Mouse (Mus musculus) midbrain, embryonic 13.5 days (tissue): ENCODE data around the gene Acap2. TPM values are rescaled to one million over a fixed set of nuclear protein-coding genes. Genes with fewer than 3 reads are reported as not detected.
A peak's percentile ranks its signal among the peaks of the same experiment; 100 is the strongest.

Experiments
- ATAC-seq: fragments of 200-750 bp; cut with Nextera tagmentation; 2 replicates; pipeline ENCODE4 v1.8.0; 2017; ENCODE audit warnings: mild to moderate bottlenecking, moderate TSS enrichment, moderate library complexity
- H3K27ac ChIP-seq: fragments of 300-500 bp; sonication (generic); 2 replicates; pipeline ENCODE4 v1.5.1; 2015; ENCODE audit warnings: inconsistent platforms, mild to moderate bottlenecking, moderate library complexity
- H3K27me3 ChIP-seq: fragments of 300-500 bp; sonication (generic); 2 replicates; pipeline ENCODE4 v1.6.1; 2015; ENCODE audit warnings: mild to moderate bottlenecking, inconsistent platforms
- H3K36me3 ChIP-seq: fragments of 300-500 bp; sonication (generic); 2 replicates; pipeline ENCODE4 v1.6.1; 2015; ENCODE audit warnings: mild to moderate bottlenecking, inconsistent platforms
- H3K4me1 ChIP-seq: fragments of 300-500 bp; sonication (generic); replicated peaks from 2 replicates; pipeline ENCODE4 v1.6.1; 2015; ENCODE audit warnings: inconsistent platforms
- H3K4me2 ChIP-seq: fragments of 300-500 bp; sonication (generic); replicated peaks from 2 replicates; pipeline ENCODE4 v1.6.1; 2015; ENCODE audit warnings: moderate library complexity, mild to moderate bottlenecking, inconsistent platforms
- H3K4me3 ChIP-seq: fragments of 300-500 bp; sonication (generic); replicated peaks from 2 replicates; pipeline ENCODE4 v1.5.1; 2015; ENCODE audit warnings: mild to moderate bottlenecking, inconsistent platforms
- H3K9ac ChIP-seq: fragments of 300-500 bp; sonication (generic); replicated peaks from 2 replicates; pipeline ENCODE4 v1.6.1; 2015; ENCODE audit warnings: mild to moderate bottlenecking, inconsistent platforms
- H3K9me3 ChIP-seq: fragments of 300-500 bp; sonication (generic); 2 replicates; pipeline ENCODE4 v1.6.1; 2016; ENCODE audit warnings: mild to moderate bottlenecking, inconsistent platforms
- WGBS: fragments of 180-500 bp; shearing (Covaris S2); methylation state at CpG from one replicate; pipeline ENCODE4 v1.1.7; 2015; 5-methylcytosine and 5-hydroxymethylcytosine counted together
- polyA plus RNA-seq: library from polyadenylated mRNA; unstranded; fragments of >200 nt; fragmentation: Nextera tagmentation; extraction: Ambion mirVana; gene quantifications from 2 replicates; pipeline ENCODE4 v1.2.1, GENCODE M21; 2015

The Acap2 gene
- polyA plus RNA-seq, 1 experiment from 2014 or later = 13.2 TPM

- WGBS = 81% methylated on average over 3 of the region's 3 CpGs
- H3K4me3 ChIP-seq = no peak overlapping the region
- no peak for ATAC-seq
- no peaks in the 10 kb centered on the region for H3K27me3 ChIP-seq
- no peaks in the 10 kb centered on the region for H3K9me3 ChIP-seq
- H3K27ac ChIP-seq = no peak overlapping the region
- no peak overlapping the region for H3K9ac ChIP-seq
- peaks cover 12% of the 10 kb centered on the region for H3K4me1 ChIP-seq
- no peak overlapping the region for H3K4me2 ChIP-seq
- H3K36me3 ChIP-seq = no peaks in the 10 kb centered on the region
These were observed 126.6 kb downstream of the Acap2 start for GRCm38 (mm10) chr16:31074324-31074908.

DNA sequence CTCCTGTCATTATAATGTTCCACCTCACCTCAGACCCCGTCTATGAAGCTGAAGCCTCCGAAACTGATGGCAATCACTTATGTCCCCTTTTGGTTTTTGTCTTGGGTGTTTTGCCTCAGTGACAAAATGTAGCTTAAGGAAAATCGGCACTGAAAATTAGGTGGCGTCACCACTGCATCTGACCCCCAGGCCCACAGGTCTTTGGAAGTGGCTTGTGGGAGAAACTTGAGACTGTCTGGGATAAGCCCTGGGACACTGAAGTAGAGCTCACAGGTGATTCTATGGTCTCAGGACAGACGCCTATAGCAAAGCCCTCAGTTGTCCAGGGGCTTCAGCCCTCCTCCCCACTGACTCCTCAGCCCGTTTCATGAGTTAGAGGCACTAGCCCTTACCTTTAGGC lies 129.3 kb downstream of the Acap2 start:
- Histone ChIP-seq H3K27ac (no peak overlapping the region), H3K4me2 (no peak overlapping the region), H3K36me3 (no peaks in the 10 kb centered on the region), H3K27me3 (no peaks in the 10 kb centered on the region), H3K4me3 (no peak overlapping the region), H3K9ac (no peak overlapping the region), H3K4me1 (peaks cover 10% of the 10 kb centered on the region), H3K9me3 (no peaks in the 10 kb centered on the region)
- WGBS = 78% methylated on average over 6 of the region's 6 CpGs
- no peak for ATAC-seq

- peak; percentile 76 for ATAC-seq
- no peaks in the 10 kb centered on the region for H3K9me3 ChIP-seq
- peaks cover 20% of the 10 kb centered on the region for H3K4me1 ChIP-seq
- no peaks in the 10 kb centered on the region for H3K36me3 ChIP-seq
- H3K9ac ChIP-seq = no peak overlapping the region
- WGBS = 19% methylated on average over 20 of the region's 21 CpGs
- H3K27me3 ChIP-seq = no peaks in the 10 kb centered on the region
- no peak overlapping the region for H3K4me3 ChIP-seq
- H3K4me2 ChIP-seq = peak overlapping the region; percentile 38
- no peak overlapping the region for H3K27ac ChIP-seq
These were observed 130.5 kb downstream of the Acap2 start for GRCm38 (mm10) chr16:31070358-31071133.

- no peak overlapping the region for H3K4me2 ChIP-seq
- no peaks in the 10 kb centered on the region for H3K36me3 ChIP-seq
- H3K4me3 ChIP-seq = no peak overlapping the region
- no peak for ATAC-seq
- H3K4me1 ChIP-seq = peaks cover 20% of the 10 kb centered on the region
- H3K27me3 ChIP-seq = no peaks in the 10 kb centered on the region
- H3K9ac ChIP-seq = no peak overlapping the region
- 88% methylated on average over 14 of the region's 14 CpGs for WGBS
- no peaks in the 10 kb centered on the region for H3K9me3 ChIP-seq
- no peak overlapping the region for H3K27ac ChIP-seq
These were observed 131.6 kb downstream of the Acap2 start for GRCm38 (mm10) chr16:31069211-31070166.

DNA sequence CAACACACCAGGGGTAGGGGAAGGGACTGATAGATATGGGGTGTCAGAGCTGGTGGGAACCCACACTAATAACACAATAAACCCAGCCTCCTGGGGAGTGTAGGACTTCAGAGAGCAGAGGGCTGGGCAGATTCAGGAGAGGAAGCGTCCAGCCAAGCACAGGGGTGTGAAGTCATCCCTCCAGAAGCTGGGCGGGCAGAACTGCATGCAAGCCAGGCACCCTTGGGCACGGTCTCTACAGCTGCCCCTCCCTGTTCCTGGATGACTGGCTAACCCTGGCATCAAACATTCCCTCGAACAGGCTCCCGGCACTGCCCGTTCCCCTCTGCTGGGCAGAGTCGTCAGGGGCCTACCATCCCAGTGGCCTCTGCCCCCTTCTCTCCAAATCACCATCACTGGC lies 132.8 kb downstream of the Acap2 start:
- 89% methylated on average over 7 of the region's 7 CpGs for WGBS

GRCm38 (mm10) chr16:31066344-31067098 lies 134.5 kb downstream of the Acap2 start:
- no peak overlapping the region for H3K4me2 ChIP-seq

More for the DNA sequence above, 132.8 kb downstream of the Acap2 start:
- H3K9me3 ChIP-seq = no peaks in the 10 kb centered on the region
- H3K36me3 ChIP-seq = no peaks in the 10 kb centered on the region
- no peak overlapping the region for H3K27ac ChIP-seq
- H3K4me3 ChIP-seq = no peak overlapping the region
- H3K27me3 ChIP-seq = no peaks in the 10 kb centered on the region
- H3K4me1 ChIP-seq = peaks cover 20% of the 10 kb centered on the region
- no peak for ATAC-seq
- H3K9ac ChIP-seq = no peak overlapping the region
- no peak overlapping the region for H3K4me2 ChIP-seq

GRCm38 (mm10) chr16:31064782-31065181 lies 136.3 kb downstream of the Acap2 start:
- 87% methylated on average over 6 of the region's 6 CpGs for WGBS
- Histone ChIP-seq H3K27ac (no peak overlapping the region), H3K27me3 (no peaks in the 10 kb centered on the region), H3K9me3 (no peaks in the 10 kb centered on the region), H3K4me2 (no peak overlapping the region), H3K9ac (no peak overlapping the region), H3K4me1 (0 out of 2 replicates have a peak, but pooled peaks cover 12% of the 10 kb centered on the region), H3K4me3 (no peak overlapping the region), H3K36me3 (no peaks in the 10 kb centered on the region)
- no peak for ATAC-seq

More at GRCm38 (mm10) chr16:31066344-31067098, 134.5 kb downstream of the Acap2 start:
- no peak overlapping the region for H3K27ac ChIP-seq
- peaks cover 20% of the 10 kb centered on the region for H3K4me1 ChIP-seq
- 68% methylated on average over 15 of the region's 15 CpGs for WGBS
- no peak overlapping the region for H3K9ac ChIP-seq
- no peaks in the 10 kb centered on the region for H3K36me3 ChIP-seq
- no peaks in the 10 kb centered on the region for H3K9me3 ChIP-seq
- no peak for ATAC-seq
- no peak overlapping the region for H3K4me3 ChIP-seq
- H3K27me3 ChIP-seq = no peaks in the 10 kb centered on the region

GRCm38 (mm10) chr16:31062918-31063317 lies 138.1 kb downstream of the Acap2 start:
- H3K9ac ChIP-seq = no peak overlapping the region
- no peak overlapping the region for H3K27ac ChIP-seq
- H3K9me3 ChIP-seq = no peaks in the 10 kb centered on the region
- H3K4me3 ChIP-seq = no peak overlapping the region
- no peaks in the 10 kb centered on the region for H3K27me3 ChIP-seq
- 86% methylated on average over 3 of the region's 3 CpGs for WGBS
- peaks cover 22% of the 10 kb centered on the region; the same call in 1 of the 2 replicates for H3K4me1 ChIP-seq
- H3K36me3 ChIP-seq = no peaks in the 10 kb centered on the region
- H3K4me2 ChIP-seq = no peak overlapping the region
- ATAC-seq = no peak

DNA sequence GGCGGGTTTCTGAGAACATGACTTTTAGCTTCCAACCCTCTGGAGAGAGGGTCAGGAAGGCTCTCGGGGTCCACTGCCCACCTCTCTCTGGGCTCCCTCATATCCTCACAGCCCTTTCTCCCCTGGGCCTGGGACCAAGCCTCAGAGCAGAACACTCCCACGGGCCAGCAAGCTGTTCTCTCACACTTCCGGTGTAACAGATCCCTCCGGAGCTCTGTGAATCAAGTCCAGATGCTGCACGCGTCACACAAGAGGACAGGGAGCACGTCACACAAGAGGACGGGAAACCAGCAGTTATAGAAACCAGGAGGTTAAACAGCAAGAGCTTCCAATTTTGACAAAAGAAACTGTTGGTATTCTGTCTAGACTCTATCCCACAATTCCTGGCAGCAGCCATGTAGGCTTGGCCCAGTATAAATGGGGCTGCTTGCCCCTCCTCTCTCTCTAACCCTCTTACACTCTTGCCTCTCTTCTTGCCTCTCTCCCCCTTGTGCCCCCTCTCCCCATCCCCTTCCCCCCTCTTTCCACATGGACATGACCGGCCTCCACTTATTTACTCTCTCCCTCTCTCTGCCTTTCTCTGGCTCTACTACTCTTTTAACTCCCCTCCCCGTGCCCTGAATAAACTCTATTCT lies 139.7 kb downstream of the Acap2 start:
- 84% methylated on average over 11 of the region's 11 CpGs for WGBS
- H3K27ac ChIP-seq = no peak overlapping the region

GRCm38 (mm10) chr16:31060714-31061113 lies 140.3 kb downstream of the Acap2 start:
- WGBS = 97% methylated on average over 13 of the region's 13 CpGs
- H3K27me3 ChIP-seq = no peaks in the 10 kb centered on the region
- no peaks in the 10 kb centered on the region for H3K9me3 ChIP-seq
- ATAC-seq = no peak
- H3K36me3 ChIP-seq = no peaks in the 10 kb centered on the region
- no peak overlapping the region for H3K4me3 ChIP-seq
- no peak overlapping the region for H3K9ac ChIP-seq
- H3K4me2 ChIP-seq = no peak overlapping the region
- no peak overlapping the region for H3K27ac ChIP-seq
- H3K4me1 ChIP-seq = peaks cover 12% of the 10 kb centered on the region; the same call in 1 of the 2 replicates

More for the DNA sequence above, 139.7 kb downstream of the Acap2 start:
- no peak for ATAC-seq
- Histone ChIP-seq H3K27me3 (no peaks in the 10 kb centered on the region), H3K36me3 (no peaks in the 10 kb centered on the region), H3K4me1 (peaks cover 17% of the 10 kb centered on the region; the same call in 1 of the 2 replicates), H3K4me3 (no peak overlapping the region), H3K9ac (no peak overlapping the region), H3K4me2 (no peak overlapping the region), H3K9me3 (no peaks in the 10 kb centered on the region)

DNA sequence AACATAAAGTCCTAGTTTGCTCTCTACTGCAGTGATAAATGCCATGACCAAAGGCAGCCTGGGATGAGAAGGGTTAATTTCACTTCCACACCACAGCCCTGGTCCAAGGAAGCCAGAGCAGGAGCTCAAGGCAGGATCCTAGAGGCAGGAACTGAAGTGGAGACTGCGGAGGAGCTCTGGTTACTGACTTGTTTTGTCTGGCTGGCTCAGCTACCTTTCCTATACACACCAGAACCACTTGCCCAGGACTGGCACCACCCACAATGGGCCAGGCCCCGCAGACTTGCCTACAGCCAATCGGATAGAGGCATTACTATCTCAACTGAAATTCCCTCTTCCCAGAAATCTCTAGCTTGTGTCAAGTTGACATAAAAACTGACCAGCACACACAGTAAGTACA lies 140.8 kb downstream of the Acap2 start:
- Histone ChIP-seq H3K9me3 (no peaks in the 10 kb centered on the region), H3K4me2 (no peak overlapping the region), H3K36me3 (no peaks in the 10 kb centered on the region), H3K4me3 (no peak overlapping the region), H3K27me3 (no peaks in the 10 kb centered on the region), H3K9ac (no peak overlapping the region), H3K4me1 (peaks cover 10% of the 10 kb centered on the region; the same call in 1 of the 2 replicates), H3K27ac (no peak overlapping the region)
- ATAC-seq = no peak
- 94% methylated on average over 3 of the region's 3 CpGs for WGBS
